Mouse (Mus musculus) myocyte (in vitro differentiated cells): ENCODE measurements at regions not wholly inside any gene's neighbourhood (a gene's known extent, or its start where the extent isn't known, plus 50 kb on each side); places are given as distances from the start of the nearest gene placed in this dataset.
"Not testable (repeated sequence)": the region's sequence is repeated elsewhere in the genome, so short reads cannot be mapped to it uniquely, and the experiment has no call there.

Experiments
- MAX ChIP-seq: IDR thresholded peaks from one replicate; pipeline ENCODE4 v1.6.1; 2011; ENCODE audit warnings: low read depth, mild to moderate bottlenecking, control low read depth
- MYOD1 ChIP-seq, 3 experiments: IDR thresholded peaks; one replicate each; pipeline ENCODE4 v1.6.1; 2011; ENCODE audit warnings: control low read depth in 2 of 3, low read depth in 2 of 3, mild to moderate bottlenecking in 2 of 3, moderate library complexity in 1 of 3; ENCODE audit not compliant: insufficient read length in 2 of 3, control insufficient read depth in 1 of 3
- POLR2A ChIP-seq: IDR thresholded peaks from one replicate; pipeline ENCODE4 v1.6.1; 2011; ENCODE audit warnings: low read depth, mild to moderate bottlenecking, control low read depth, moderate library complexity; ENCODE audit not compliant: insufficient read length

DNA sequence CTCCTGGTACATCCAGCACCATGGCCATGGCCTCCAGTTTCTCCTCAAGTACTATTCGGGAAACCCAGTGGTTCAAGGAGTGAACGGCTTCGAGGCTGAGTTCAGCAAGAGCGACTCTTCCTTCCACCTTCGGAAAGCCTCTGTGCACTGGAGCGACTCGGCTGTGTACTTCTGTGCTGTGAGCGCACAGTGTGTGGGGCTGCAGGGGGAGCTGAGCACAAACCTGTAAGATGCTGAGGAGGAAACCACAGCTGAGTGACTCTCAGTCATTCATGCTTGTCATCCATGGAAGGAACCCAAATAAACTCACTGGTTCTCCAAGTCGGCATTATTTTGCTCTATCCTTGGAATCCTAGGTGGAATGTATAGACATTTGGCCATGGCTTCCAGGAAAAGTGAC lies 765.5 kb downstream of the Dad1 start:
- TF ChIP-seq MYOD1 (IDR thresholded peaks at IDR 0.05; ENCODE audit: control insufficient read depth in 1 of 3, insufficient read length in 2 of 3, low read depth in 2 of 3); POLR2A; MAX: not testable (repeated sequence)
